Mouse (Mus musculus) limb, embryonic 15.5 days (tissue): ENCODE measurements around the gene Car4. TPM values are rescaled to one million over a fixed set of nuclear protein-coding genes. Genes with fewer than 3 reads are reported as not detected.

Experiments
- ATAC-seq: fragments of 200-750 bp; cut with Nextera tagmentation; 2 replicates; pipeline ENCODE4 v1.8.0; 2017; ENCODE audit warnings: low read depth, moderate TSS enrichment; ENCODE audit not compliant: insufficient number of reproducible peaks, low FRiP score, low TSS enrichment
- H3K27ac ChIP-seq: fragments of 300-500 bp; sonication (generic); 2 replicates; pipeline ENCODE4 v1.5.1; 2015; ENCODE audit warnings: moderate library complexity, mild to moderate bottlenecking, inconsistent platforms
- H3K27me3 ChIP-seq: fragments of 300-500 bp; sonication (generic); 2 replicates; pipeline ENCODE4 v1.6.1; 2015; ENCODE audit warnings: inconsistent platforms
- H3K36me3 ChIP-seq: fragments of 300-500 bp; sonication (generic); 2 replicates; pipeline ENCODE4 v1.6.1; 2015; ENCODE audit warnings: inconsistent platforms
- H3K4me1 ChIP-seq: fragments of 300-500 bp; sonication (generic); 2 replicates; pipeline ENCODE4 v1.6.1; 2015; ENCODE audit warnings: inconsistent platforms
- H3K4me2 ChIP-seq: fragments of 300-500 bp; sonication (generic); 2 replicates; pipeline ENCODE4 v1.6.1; 2015; ENCODE audit warnings: mild to moderate bottlenecking, inconsistent platforms
- H3K4me3 ChIP-seq: fragments of 300-500 bp; sonication (generic); 2 replicates; pipeline ENCODE4 v1.5.1; 2015; ENCODE audit warnings: mild to moderate bottlenecking, inconsistent platforms
- H3K9ac ChIP-seq: fragments of 300-500 bp; sonication (generic); 2 replicates; pipeline ENCODE4 v1.6.1; 2015; ENCODE audit warnings: inconsistent platforms
- H3K9me3 ChIP-seq: fragments of 300-500 bp; sonication (generic); 2 replicates; pipeline ENCODE4 v1.6.1; 2016; ENCODE audit warnings: inconsistent platforms
- WGBS: fragments of 180-500 bp; shearing (Covaris S2); methylation state at CpG from one replicate; pipeline ENCODE4 v1.1.7; 2015; 5-methylcytosine and 5-hydroxymethylcytosine counted together
- polyA plus RNA-seq: library from polyadenylated mRNA; unstranded; fragments of >200 nt; fragmentation: Nextera tagmentation; extraction: Ambion mirVana; gene quantifications from 2 replicates; pipeline ENCODE4 v1.2.1, GENCODE M21; 2015

The Car4 gene
- polyA plus RNA-seq, 1 experiment from 2014 or later, result not detected

DNA sequence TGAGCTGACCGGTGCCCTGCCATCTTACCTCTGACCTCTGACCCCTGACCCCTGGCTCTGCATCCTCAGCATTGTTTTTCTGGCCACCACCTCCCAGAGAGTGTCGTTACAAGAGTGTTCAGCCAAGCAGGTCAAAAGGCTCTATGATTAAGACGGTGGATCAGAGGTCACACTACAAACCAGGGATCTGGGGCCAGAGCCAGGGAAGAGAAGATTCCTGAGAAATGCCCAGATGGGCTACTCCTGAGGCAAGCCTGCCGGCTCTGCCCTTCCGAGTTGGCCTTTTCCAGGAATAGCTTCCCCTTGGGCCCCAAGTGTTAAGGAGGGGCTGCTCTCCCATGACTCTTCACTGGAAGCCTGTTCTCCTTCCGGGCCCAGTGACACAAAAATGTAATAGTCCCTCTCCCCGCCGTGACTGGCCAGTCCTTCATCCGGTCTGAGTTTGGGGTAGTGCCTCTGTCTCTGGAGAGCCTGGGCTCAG, 2.2 kb downstream of the Car4 start:
- Histone ChIP-seq H3K9me3 (no peaks in the 10 kb centered on the region), H3K9ac (no peak overlapping the region), H3K4me3 (no peak overlapping the region), H3K36me3 (no peaks in the 10 kb centered on the region), H3K4me1 (peaks cover 11% of the 10 kb centered on the region), H3K27ac (no peak overlapping the region), H3K4me2 (no peak overlapping the region), H3K27me3 (peaks cover 45% of the 10 kb centered on the region)
- ATAC-seq, result no peak
- 5% methylated on average over 9 of the region's 9 CpGs for WGBS

DNA sequence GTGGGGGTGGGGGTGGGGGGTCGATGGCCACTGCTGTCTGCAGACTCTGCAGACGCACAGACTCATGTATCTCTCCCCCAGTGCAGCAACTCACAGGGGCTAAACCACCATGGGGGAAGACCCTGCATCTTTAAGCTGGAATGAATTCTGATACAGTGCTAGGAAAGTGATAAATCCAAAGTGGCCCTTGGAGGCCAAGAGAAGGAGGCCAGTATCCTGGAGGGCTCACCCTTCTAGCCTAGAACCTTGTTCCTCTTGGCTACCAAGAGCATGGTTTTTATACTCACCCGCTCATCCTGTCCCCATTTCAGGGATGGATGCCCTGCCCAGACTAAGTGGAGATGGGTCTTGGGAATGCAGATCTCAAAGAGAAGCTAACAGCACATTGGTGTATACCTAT, 2.7 kb downstream of the Car4 start:
- H3K27me3 ChIP-seq, result peaks cover 45% of the 10 kb centered on the region
- no peak for ATAC-seq
- H3K27ac ChIP-seq, result no peak overlapping the region
- no peak overlapping the region for H3K4me3 ChIP-seq
- H3K9me3 ChIP-seq, result no peaks in the 10 kb centered on the region
- no peak overlapping the region for H3K4me2 ChIP-seq
- H3K36me3 ChIP-seq, result no peaks in the 10 kb centered on the region
- 45% methylated on average over 3 of the region's 3 CpGs for WGBS
- no peak overlapping the region for H3K9ac ChIP-seq
- peaks cover 11% of the 10 kb centered on the region for H3K4me1 ChIP-seq

GRCm38 (mm10) chr11:84960780-84961179, 3.2 kb downstream of the Car4 start:
- Histone ChIP-seq H3K27me3 (peaks cover 44% of the 10 kb centered on the region), H3K9ac (no peak overlapping the region), H3K4me1 (peaks cover 11% of the 10 kb centered on the region), H3K4me3 (no peak overlapping the region), H3K4me2 (no peak overlapping the region), H3K9me3 (no peaks in the 10 kb centered on the region), H3K36me3 (no peaks in the 10 kb centered on the region), H3K27ac (no peak overlapping the region)
- WGBS, result 77% methylated on average over 6 of the region's 6 CpGs
- no peak for ATAC-seq

DNA sequence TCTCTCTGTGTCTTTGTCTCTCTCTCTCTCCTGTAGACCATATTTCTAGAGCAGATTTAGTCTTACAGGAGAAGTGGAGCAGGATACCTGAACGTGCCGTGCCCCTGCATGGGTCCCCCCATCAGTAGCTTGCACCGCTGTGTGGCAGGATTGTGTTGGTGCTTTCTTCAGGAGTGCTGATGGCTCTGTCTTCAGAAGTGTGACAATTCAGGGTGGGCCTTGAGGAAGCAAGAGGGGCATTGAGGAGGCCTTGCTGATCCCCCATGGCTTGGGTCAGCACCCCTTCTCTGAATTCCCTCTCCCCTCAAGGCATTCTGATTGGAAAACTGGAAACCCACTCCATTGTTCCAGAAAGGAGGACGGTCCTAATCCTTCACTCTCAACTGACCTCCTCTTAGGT, 4.0 kb downstream of the Car4 start:
- Histone ChIP-seq H3K4me1 (peaks cover 11% of the 10 kb centered on the region), H3K4me2 (no peak overlapping the region), H3K4me3 (no peak overlapping the region), H3K9ac (no peak overlapping the region), H3K27me3 (peaks cover 36% of the 10 kb centered on the region), H3K9me3 (no peaks in the 10 kb centered on the region), H3K36me3 (no peaks in the 10 kb centered on the region), H3K27ac (no peak overlapping the region)
- WGBS, result 96% methylated on average over 4 of the region's 4 CpGs
- ATAC-seq, result no peak

DNA sequence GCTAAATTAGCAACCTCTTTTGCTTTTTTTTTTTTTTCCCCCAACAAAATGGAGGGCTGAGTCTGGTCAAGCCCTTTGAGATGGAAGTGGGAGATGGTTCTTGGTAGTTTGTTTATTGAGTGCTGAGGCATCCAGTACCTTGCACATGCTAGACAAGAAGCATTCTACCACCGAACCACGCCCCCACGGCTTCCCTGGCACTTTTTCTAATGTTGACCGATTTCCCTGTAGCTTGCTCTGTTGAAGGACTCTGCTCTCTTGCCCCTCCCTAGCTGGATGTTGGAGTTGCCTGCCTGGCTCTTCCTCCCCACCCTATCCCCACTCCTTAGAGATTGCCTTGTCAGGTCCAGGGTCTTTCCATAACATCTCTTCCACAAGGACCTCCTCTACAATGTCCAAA, 5.0 kb downstream of the Car4 start:
- no peak overlapping the region for H3K4me2 ChIP-seq
- H3K4me3 ChIP-seq, result no peak overlapping the region
- no peaks in the 10 kb centered on the region for H3K9me3 ChIP-seq
- H3K4me1 ChIP-seq, result peaks cover 7% of the 10 kb centered on the region
- WGBS, result 90% methylated on average over 4 of the region's 4 CpGs
- no peak overlapping the region for H3K9ac ChIP-seq
- no peak overlapping the region for H3K27ac ChIP-seq
- no peak for ATAC-seq
- no peaks in the 10 kb centered on the region for H3K36me3 ChIP-seq
- H3K27me3 ChIP-seq, result peaks cover 27% of the 10 kb centered on the region

DNA sequence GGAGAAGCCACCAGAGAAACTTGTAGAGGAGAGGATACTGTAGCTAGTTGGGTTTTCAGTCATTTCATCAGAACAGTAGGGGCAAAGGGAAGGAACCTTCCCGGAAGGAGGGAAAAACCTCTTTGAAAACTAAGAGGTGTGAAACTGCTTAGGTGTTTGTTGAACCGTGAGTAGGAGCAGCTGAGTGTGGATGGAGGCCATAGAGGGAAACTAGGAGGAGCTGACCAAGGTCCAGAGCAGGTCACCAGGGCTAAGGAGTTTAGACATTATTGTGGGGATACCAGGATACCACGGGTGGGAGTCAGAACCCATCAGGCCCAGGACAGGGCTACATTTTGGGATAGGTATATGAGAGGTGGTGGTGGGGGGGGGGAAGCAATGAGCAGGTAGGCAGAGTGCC, 6.0 kb downstream of the Car4 start:
- no peaks in the 10 kb centered on the region for H3K4me1 ChIP-seq
- H3K36me3 ChIP-seq, result no peaks in the 10 kb centered on the region
- no peaks in the 10 kb centered on the region for H3K9me3 ChIP-seq
- WGBS, result 76% methylated on average over 3 of the region's 3 CpGs
- no peak overlapping the region for H3K9ac ChIP-seq
- H3K4me3 ChIP-seq, result no peak overlapping the region
- peaks cover 16% of the 10 kb centered on the region for H3K27me3 ChIP-seq
- no peak overlapping the region for H3K27ac ChIP-seq
- no peak for ATAC-seq
- H3K4me2 ChIP-seq, result no peak overlapping the region

DNA sequence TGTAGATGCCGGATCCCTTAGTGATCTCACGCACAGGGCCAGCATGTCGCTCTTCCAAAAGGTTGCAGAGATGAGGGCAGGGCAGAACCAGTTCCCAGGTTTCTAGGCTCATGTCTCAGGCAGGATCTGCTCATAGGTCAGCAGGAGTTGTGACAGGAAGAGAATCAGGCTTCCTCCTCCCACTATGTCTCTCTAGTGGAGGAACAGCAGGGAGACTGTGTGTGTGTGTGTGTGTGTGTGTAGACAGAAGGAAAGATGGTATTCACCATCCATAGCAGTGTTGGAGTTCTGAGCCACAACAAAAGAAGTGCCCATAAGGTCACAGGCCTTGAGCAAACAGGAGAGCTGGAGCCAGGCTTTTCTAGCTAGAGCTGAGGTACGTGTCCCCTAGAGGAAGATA, 9.1 kb downstream of the Car4 start:
- no peaks in the 10 kb centered on the region for H3K9me3 ChIP-seq
- 77% methylated on average over 4 of the region's 4 CpGs for WGBS
- no peak overlapping the region for H3K9ac ChIP-seq
- H3K36me3 ChIP-seq, result no peaks in the 10 kb centered on the region
- no peak overlapping the region for H3K4me2 ChIP-seq
- no peaks in the 10 kb centered on the region for H3K27me3 ChIP-seq
- ATAC-seq, result no peak
- no peaks in the 10 kb centered on the region for H3K4me1 ChIP-seq
- H3K4me3 ChIP-seq, result no peak overlapping the region
- no peak overlapping the region for H3K27ac ChIP-seq

DNA sequence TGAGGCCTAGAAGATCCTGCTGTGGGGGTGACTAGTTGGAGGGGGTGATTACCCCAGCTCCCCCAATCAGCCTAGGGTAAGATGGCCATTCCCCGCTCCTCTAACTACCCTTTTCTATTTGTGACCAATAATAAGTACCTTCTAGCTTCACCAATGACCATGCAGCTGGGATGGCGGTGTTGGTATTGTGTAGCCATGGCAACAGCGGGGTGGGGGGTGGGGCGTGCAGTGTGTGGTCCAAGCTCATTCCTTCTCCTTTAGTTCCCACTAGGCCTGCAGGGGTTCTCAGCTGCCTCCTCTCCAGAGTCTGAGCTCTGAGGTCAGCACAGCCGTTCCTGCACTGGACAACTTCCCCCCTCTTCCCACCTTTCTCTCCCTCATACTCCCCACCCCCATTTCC, 9.5 kb downstream of the Car4 start:
- 30% methylated on average over 5 of the region's 5 CpGs for WGBS
- ATAC-seq, result no peak; the same call in 1 of the 2 replicates

DNA sequence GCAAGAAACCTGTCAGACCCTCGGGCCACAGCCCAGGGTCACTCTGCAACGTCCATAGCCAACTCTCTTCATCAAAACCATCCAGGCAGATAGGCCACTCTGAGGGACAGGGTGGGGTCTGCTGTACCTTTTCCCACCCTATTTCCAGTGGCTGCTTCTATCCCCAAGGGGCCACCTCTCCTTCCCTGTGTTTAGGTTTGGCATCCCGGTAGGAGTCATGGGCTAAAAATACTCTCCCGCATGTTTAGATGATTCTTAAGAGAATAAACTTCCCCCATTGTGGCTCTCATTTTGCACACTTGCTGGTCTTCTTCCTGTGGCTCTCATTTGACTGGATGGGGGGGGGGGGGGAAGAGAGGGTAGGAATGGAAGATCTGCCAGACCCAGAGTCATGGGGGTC, 10.7 kb downstream of the Car4 start:
- no peak for ATAC-seq
- H3K9ac ChIP-seq, result no peak overlapping the region
- H3K4me2 ChIP-seq, result no peak overlapping the region
- H3K27me3 ChIP-seq, result no peaks in the 10 kb centered on the region
- H3K4me1 ChIP-seq, result no peaks in the 10 kb centered on the region
- no peaks in the 10 kb centered on the region for H3K36me3 ChIP-seq
- H3K4me3 ChIP-seq, result no peak overlapping the region
- no peaks in the 10 kb centered on the region for H3K9me3 ChIP-seq
- H3K27ac ChIP-seq, result no peak overlapping the region
- 79% methylated on average over 4 of the region's 4 CpGs for WGBS

More for the DNA sequence above, 9.5 kb downstream of the Car4 start:
- Histone ChIP-seq H3K9me3 (no peaks in the 10 kb centered on the region), H3K4me1 (no peaks in the 10 kb centered on the region), H3K36me3 (no peaks in the 10 kb centered on the region), H3K9ac (no peak overlapping the region), H3K27me3 (no peaks in the 10 kb centered on the region), H3K4me2 (no peak overlapping the region), H3K27ac (no peak overlapping the region), H3K4me3 (no peak overlapping the region)

DNA sequence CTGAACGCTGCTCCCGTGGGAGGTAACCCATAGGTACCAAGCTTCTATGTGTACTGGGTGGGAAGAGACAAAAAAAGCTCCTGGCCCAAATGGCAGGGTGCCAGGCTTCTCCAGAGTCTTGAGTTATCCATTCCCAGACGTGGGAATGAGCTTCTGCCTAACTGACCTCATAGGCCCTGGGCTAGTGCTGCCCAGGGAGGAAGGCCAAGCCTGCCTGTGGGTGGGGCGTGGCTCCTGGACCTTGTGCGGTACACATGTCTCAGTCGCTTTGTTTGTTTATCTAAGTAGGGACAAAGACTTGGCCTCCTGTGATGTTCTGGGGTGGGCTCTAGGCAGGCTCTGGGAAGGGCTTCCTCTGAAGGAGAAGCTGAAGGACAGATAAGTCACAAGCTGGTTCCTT, 11.2 kb downstream of the Car4 start:
- H3K36me3 ChIP-seq, result no peaks in the 10 kb centered on the region
- ATAC-seq, result no peak
- H3K27ac ChIP-seq, result no peak overlapping the region
- H3K4me1 ChIP-seq, result no peaks in the 10 kb centered on the region
- no peak overlapping the region for H3K9ac ChIP-seq
- no peaks in the 10 kb centered on the region for H3K27me3 ChIP-seq
- H3K4me2 ChIP-seq, result no peak overlapping the region
- WGBS, result 55% methylated on average over 6 of the region's 6 CpGs
- H3K4me3 ChIP-seq, result no peak overlapping the region
- no peaks in the 10 kb centered on the region for H3K9me3 ChIP-seq

DNA sequence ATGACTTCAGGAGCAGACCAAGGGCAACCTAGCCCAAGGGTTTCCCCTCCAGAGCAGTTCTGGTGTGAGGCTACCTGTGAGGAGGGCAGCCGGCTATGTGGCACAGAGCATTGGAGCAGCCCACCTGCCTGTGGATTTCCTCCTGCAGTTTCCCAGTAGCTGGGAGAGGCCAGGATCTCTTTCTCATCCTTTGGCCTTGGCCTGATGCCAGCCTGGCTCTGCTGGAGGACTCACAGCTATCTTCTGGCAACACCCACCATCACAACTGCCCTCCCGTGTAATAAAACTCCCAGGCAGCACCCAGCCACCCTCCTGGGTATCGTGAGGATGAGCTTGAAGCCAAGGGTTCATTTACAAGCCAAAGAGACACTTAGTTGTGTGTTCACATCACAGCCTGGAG, 14.5 kb downstream of the Car4 start:
- Histone ChIP-seq H3K4me2 (no peak overlapping the region), H3K27ac (no peak overlapping the region), H3K9ac (no peak overlapping the region), H3K4me1 (no peaks in the 10 kb centered on the region), H3K9me3 (no peaks in the 10 kb centered on the region), H3K36me3 (no peaks in the 10 kb centered on the region), H3K4me3 (no peak overlapping the region), H3K27me3 (no peaks in the 10 kb centered on the region)
- ATAC-seq, result no peak
- WGBS, result 45% methylated on average over 3 of the region's 3 CpGs

DNA sequence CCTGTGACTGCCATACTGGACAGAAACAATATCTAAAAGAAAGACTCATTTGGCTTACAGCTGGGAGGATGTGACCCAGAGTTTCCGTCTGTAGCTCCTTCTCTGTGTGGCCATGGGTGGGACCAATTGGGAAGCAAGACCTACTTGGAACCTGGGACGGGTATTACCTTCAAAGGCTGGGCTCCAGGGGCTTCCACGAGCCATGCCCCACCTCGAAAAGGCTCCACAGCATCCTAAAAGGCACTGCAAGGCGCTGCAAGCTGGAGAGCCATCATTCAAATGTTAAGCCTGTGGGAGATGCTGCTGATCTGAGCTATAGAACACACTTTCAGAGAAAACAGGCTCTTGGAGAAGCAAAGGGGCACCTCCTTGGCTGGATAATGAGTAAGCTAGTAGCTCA, 16.1 kb downstream of the Car4 start:
- H3K9ac ChIP-seq, result no peak overlapping the region
- no peaks in the 10 kb centered on the region for H3K4me1 ChIP-seq
- no peak overlapping the region for H3K4me2 ChIP-seq
- no peaks in the 10 kb centered on the region for H3K27me3 ChIP-seq
- 56% methylated on average over 5 of the region's 5 CpGs for WGBS
- no peaks in the 10 kb centered on the region for H3K9me3 ChIP-seq
- no peak overlapping the region for H3K4me3 ChIP-seq
- H3K27ac ChIP-seq, result no peak overlapping the region
- no peaks in the 10 kb centered on the region for H3K36me3 ChIP-seq
- no peak for ATAC-seq

GRCm38 (mm10) chr11:84974582-84974981, 17.0 kb downstream of the Car4 start:
- H3K4me3 ChIP-seq, result no peak overlapping the region
- H3K9ac ChIP-seq, result no peak overlapping the region
- H3K36me3 ChIP-seq, result no peaks in the 10 kb centered on the region
- H3K4me1 ChIP-seq, result no peaks in the 10 kb centered on the region
- ATAC-seq, result no peak
- no peaks in the 10 kb centered on the region for H3K27me3 ChIP-seq
- WGBS, result 63% methylated on average over 7 of the region's 7 CpGs
- H3K27ac ChIP-seq, result no peak overlapping the region
- no peaks in the 10 kb centered on the region for H3K9me3 ChIP-seq
- no peak overlapping the region for H3K4me2 ChIP-seq
